Mouse (Mus musculus): ENCODE data around the gene Il16. TPM values are rescaled to one million over a fixed set of nuclear protein-coding genes. Genes with fewer than 3 reads are reported as not detected.

Il16 gene
- polyA plus RNA-seq, 1 experiment from 2014 or later: 0.76 TPM

DNA sequence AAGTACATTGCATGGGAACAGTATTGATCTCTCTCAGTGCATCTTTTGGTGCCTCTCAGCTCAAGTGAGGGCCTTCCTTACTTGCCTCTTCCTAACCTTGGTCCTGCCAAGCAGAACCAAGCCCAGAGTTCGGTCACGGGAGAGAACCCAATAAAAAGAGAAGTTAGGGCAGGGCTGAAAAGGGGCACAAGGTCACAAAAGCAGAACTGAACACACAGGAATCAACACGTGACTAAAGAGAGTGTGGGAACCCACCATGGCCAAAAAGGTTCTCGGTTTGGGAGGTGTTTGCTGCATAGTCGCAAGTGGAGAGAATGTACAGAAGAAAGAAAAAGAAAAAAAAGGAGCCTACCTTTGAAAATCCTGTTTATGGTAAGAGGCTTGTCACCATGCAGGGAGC lies 100.0 kb downstream of the Il16 start:
- Histone ChIP-seq H3K4me1 (peaks cover 16% of the 10 kb centered on the region), H3K9me3 (no peaks in the 10 kb centered on the region), H3K4me3 (no peak overlapping the region), H3K27ac (no peak overlapping the region), H3K27me3 (ENCODE audit: poor library complexity, severe bottlenecking) (no peaks in the 10 kb centered on the region), H3K36me3 (replicated peaks) (peaks cover 7% of the 10 kb centered on the region)
- DNase-seq (ENCODE audit: extremely low spot score, low spot score): no peak
- 90% methylated on average over 5 of the region's 5 CpGs for WGBS

DNA sequence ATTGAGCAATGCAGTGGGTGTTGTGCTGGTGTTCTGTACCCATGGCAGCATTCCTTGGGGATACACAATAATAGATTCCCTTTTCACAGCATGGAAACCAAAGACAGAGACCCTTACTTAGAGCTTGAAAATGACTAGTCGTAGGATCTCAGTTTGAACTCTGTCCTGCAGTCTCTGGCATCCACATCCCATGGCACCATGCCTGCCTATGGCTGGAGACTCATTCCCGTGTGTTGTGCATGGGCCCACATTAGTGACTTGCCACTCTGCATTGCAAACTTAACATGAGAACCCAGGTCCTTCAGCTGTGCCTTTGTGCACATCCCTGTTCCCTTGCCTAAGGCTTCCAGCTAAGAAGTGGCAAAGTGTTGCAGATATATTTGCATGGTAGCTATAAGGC lies 100.8 kb downstream of the Il16 start:
- no peaks in the 10 kb centered on the region for H3K9me3 ChIP-seq
- H3K27ac ChIP-seq: no peak overlapping the region
- peaks cover 12% of the 10 kb centered on the region for H3K36me3 ChIP-seq (replicated peaks)
- H3K4me1 ChIP-seq: peaks cover 16% of the 10 kb centered on the region
- no peak overlapping the region for H3K4me3 ChIP-seq
- no peaks in the 10 kb centered on the region for H3K27me3 ChIP-seq (ENCODE audit: poor library complexity, severe bottlenecking)
- WGBS: 88% methylated on average over 2 of the region's 2 CpGs
- DNase-seq (ENCODE audit: extremely low spot score, low spot score): no peak

DNA sequence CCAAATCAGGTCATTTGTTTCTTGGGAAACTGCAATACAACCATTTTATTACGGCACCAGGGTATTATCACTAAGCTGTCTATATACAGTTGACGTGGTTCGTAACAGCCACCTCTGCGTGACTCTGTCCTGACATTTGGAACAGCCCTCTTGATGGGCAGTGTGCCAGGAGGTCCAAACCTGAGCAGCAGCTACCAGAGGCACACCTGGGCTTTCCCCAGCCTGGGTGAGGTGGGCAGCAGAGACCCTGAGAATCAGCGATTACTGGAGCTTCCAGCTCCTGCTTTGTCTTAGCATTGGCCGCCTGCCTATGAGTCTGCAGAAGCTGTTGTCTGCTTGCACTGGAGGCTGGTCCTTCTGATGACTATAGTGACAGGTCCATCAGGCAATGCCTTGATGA lies 101.9 kb downstream of the Il16 start:
- DNase-seq (ENCODE audit: extremely low spot score, low spot score): no peak
- peaks cover 16% of the 10 kb centered on the region for H3K4me1 ChIP-seq
- H3K27ac ChIP-seq: no peak overlapping the region
- no peak overlapping the region for H3K4me3 ChIP-seq
- H3K9me3 ChIP-seq: no peaks in the 10 kb centered on the region
- WGBS: 94% methylated on average over 6 of the region's 6 CpGs
- H3K27me3 ChIP-seq (ENCODE audit: poor library complexity, severe bottlenecking): no peaks in the 10 kb centered on the region
- peaks cover 17% of the 10 kb centered on the region for H3K36me3 ChIP-seq (replicated peaks)

DNA sequence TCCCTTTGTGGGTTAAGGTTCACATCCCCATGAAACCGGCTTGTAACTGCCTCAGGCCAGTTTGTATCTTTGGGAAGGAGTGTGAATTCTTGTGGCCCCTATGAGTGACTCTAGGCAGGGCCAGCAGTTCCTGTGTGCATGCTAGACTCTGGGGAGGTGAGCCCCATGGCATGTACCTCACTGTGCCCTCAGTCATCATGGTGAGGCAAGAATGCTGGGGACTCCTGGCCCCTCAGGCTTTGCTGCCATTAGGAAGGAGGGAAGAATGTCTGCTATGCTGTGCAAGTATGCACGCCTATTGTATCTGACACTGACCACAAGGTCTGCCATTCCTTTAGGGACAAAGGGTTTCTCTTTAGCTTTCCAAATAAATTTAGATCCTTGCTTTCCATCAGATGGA lies 104.4 kb downstream of the Il16 start:
- no peak overlapping the region for H3K4me3 ChIP-seq
- 59% methylated on average over 2 of the region's 2 CpGs for WGBS
- H3K9me3 ChIP-seq: no peaks in the 10 kb centered on the region
- H3K27me3 ChIP-seq (ENCODE audit: poor library complexity, severe bottlenecking): no peaks in the 10 kb centered on the region
- peaks cover 40% of the 10 kb centered on the region for H3K36me3 ChIP-seq (replicated peaks)
- H3K27ac ChIP-seq: peak overlapping the region; percentile 3; the same call in 1 of the 2 replicates
- peaks cover 16% of the 10 kb centered on the region for H3K4me1 ChIP-seq
- DNase-seq (ENCODE audit: extremely low spot score, low spot score): no peak

DNA sequence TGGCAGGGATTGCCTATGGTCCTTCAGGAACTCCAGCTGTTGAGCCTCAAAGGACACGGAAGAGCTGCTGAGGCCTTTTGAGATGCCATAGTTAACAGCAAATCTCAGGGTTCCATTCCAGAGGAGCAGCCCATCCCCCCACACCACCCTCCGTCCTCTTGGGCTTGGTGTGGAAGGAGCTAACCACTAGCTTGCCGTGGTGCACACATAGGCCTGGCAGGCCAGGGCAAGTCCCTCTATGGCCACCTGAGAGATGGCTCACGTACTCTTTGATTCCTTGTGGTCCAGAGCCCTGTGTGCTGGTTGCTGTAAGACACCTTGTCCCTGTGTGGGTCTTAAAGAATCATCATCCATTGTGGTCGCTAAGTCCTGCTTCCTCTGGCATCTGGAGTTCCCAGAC lies 104.9 kb downstream of the Il16 start:
- no peaks in the 10 kb centered on the region for H3K27me3 ChIP-seq (ENCODE audit: poor library complexity, severe bottlenecking)
- no peaks in the 10 kb centered on the region for H3K9me3 ChIP-seq
- H3K4me3 ChIP-seq: no peak overlapping the region
- peak overlapping the region; percentile 44; the same call in 1 of the 2 replicates for H3K27ac ChIP-seq
- 93% methylated on average over 5 of the region's 5 CpGs for WGBS
- H3K36me3 ChIP-seq (replicated peaks): peaks cover 42% of the 10 kb centered on the region
- DNase-seq (ENCODE audit: extremely low spot score, low spot score): no peak
- peaks cover 16% of the 10 kb centered on the region for H3K4me1 ChIP-seq

DNA sequence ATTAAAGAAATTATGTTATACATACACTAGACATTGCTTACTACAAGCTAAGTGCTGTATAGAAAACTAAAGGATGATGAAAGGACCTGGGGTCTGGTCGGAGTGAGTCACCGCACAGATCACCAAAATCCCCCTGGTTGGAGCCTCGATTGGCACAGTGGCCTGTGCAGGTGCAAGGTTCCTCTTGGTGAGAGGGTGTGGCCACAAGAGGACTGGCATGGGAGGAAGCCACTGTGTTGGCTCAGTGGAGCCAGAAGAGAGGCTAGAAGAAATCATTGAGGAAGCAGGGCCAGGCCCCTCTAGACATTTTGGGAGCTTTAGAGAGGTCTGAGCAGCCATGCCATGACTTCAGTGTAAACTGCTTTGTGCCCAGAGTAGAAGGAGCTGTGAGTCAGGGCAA lies 106.4 kb downstream of the Il16 start:
- no peak overlapping the region for H3K27ac ChIP-seq
- no peaks in the 10 kb centered on the region for H3K27me3 ChIP-seq (ENCODE audit: poor library complexity, severe bottlenecking)
- no peaks in the 10 kb centered on the region for H3K9me3 ChIP-seq
- H3K36me3 ChIP-seq (replicated peaks): peaks cover 42% of the 10 kb centered on the region
- DNase-seq (ENCODE audit: extremely low spot score, low spot score): no peak
- WGBS: 88% methylated on average over 3 of the region's 3 CpGs
- H3K4me3 ChIP-seq: no peak overlapping the region
- H3K4me1 ChIP-seq: peaks cover 16% of the 10 kb centered on the region

DNA sequence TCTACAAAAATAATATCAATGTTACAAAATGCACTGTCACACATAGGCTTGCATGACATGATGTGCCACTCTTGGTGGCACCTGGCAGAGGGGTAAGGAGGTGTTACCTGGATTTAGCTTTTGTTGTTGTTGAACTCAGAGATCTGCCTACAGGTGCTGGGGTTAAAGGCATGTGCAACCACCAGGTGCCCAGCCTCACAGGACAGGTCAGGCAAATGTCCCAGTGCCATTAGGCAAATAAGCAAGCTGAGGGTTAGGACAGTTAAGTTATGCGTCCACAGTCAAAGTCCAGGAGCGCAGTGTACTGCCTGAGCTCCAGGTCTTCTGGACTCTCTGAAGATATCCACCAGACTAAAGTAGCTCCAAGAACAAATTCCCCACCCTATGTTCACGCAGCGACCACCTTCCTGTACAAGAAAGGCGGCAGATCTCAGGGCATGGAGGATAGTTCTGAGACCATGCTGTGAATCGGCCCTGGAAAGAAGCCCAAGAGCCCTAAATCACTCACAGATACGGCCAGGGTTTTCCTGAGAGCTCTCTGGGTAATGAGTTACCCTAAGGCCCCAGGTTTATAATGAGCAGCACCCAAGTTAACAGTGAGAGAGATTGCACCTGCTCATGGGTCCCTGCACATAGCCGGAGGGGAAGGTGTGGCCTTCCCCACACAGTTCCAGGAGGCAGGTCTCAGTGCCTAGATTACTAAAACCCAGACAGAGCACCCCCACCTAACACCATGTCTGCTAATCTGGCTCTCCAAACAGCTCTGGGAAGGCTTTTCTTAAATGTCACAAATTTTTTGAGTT lies 107.5 kb downstream of the Il16 start:
- no peaks in the 10 kb centered on the region for H3K27me3 ChIP-seq (ENCODE audit: poor library complexity, severe bottlenecking)
- H3K4me1 ChIP-seq: peaks cover 22% of the 10 kb centered on the region
- no peak for DNase-seq (ENCODE audit: extremely low spot score, low spot score)
- no peaks in the 10 kb centered on the region for H3K9me3 ChIP-seq
- H3K4me3 ChIP-seq: no peak overlapping the region
- WGBS: 96% methylated on average over 8 of the region's 8 CpGs
- peaks cover 39% of the 10 kb centered on the region for H3K36me3 ChIP-seq (replicated peaks)
- no peak overlapping the region for H3K27ac ChIP-seq

DNA sequence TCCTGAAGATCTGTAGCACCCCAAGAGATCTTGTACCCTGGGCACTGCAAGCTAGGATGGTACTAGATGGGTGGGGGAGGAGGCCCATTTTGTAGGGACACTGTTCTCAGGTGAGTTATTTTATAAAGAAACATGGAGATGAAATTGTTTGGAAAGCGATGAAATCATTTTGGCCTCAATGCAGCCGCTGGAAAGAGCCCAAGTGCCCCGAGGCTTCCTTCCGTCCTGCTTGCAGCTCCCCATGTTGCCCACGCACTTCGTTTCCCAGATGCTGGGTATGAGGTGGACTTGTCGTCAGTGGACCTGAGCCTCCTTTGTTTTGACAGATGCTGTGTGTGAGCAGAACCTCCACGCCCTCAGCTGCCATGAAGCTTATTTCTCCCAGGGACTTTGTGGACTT lies 109.1 kb downstream of the Il16 start:
- DNase-seq (ENCODE audit: extremely low spot score, low spot score): no peak
- Histone ChIP-seq H3K4me1 (peaks cover 29% of the 10 kb centered on the region), H3K9me3 (no peaks in the 10 kb centered on the region), H3K27me3 (ENCODE audit: poor library complexity, severe bottlenecking) (no peaks in the 10 kb centered on the region), H3K4me3 (no peak overlapping the region), H3K27ac (no peak overlapping the region), H3K36me3 (replicated peaks) (peaks cover 39% of the 10 kb centered on the region)
- 91% methylated on average over 8 of the region's 8 CpGs for WGBS

DNA sequence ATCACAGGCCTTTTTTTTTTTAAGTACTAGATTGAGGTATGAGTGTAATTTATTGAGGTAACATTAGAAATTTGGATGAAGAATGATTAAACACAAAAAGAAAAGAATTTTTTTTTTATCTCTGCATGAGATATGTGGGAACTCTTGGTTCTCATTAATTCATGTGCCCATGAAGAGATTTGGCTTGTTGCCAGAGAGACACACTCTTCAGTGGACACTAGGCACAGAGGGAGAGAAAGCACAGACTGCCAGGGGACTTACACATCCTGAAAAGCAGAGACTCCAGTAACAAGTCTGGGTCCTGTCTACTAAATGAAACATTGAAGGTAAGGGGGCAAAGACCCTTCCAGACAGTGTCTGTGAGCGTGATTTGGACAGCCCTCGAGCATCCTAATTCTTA lies 109.8 kb downstream of the Il16 start:
- H3K4me3 ChIP-seq: no peak overlapping the region
- H3K27ac ChIP-seq: no peak overlapping the region
- H3K27me3 ChIP-seq (ENCODE audit: poor library complexity, severe bottlenecking): no peaks in the 10 kb centered on the region
- H3K36me3 ChIP-seq (replicated peaks): peaks cover 37% of the 10 kb centered on the region
- 92% methylated on average over 2 of the region's 2 CpGs for WGBS
- peaks cover 29% of the 10 kb centered on the region for H3K4me1 ChIP-seq
- no peak for DNase-seq (ENCODE audit: extremely low spot score, low spot score)
- H3K9me3 ChIP-seq: no peaks in the 10 kb centered on the region

DNA sequence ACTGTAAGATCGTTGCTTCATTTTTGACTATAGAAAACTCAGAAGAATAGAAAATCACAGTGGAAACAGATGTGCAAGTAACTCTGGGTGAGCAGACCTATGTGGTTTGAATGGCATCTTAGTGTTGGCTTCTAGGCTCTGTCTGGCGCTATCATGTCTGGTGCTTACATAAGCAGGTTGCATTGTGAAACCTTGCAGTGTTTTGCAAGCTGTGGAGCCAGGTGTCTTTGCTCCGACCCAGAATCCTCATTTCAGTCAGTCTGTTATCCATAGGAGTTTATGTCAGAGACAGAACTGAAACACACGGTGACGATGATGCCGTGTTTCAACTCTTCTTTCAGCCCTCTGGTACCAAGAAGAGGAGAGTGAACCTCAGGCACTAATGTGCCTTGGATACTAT lies 111.7 kb downstream of the Il16 start:
- WGBS: 94% methylated on average over 6 of the region's 6 CpGs
- no peak overlapping the region for H3K4me3 ChIP-seq
- H3K4me1 ChIP-seq: peaks cover 28% of the 10 kb centered on the region
- no peaks in the 10 kb centered on the region for H3K27me3 ChIP-seq (ENCODE audit: poor library complexity, severe bottlenecking)
- DNase-seq (ENCODE audit: extremely low spot score, low spot score): no peak
- no peak overlapping the region for H3K27ac ChIP-seq
- peaks cover 26% of the 10 kb centered on the region for H3K36me3 ChIP-seq (replicated peaks)
- no peaks in the 10 kb centered on the region for H3K9me3 ChIP-seq

DNA sequence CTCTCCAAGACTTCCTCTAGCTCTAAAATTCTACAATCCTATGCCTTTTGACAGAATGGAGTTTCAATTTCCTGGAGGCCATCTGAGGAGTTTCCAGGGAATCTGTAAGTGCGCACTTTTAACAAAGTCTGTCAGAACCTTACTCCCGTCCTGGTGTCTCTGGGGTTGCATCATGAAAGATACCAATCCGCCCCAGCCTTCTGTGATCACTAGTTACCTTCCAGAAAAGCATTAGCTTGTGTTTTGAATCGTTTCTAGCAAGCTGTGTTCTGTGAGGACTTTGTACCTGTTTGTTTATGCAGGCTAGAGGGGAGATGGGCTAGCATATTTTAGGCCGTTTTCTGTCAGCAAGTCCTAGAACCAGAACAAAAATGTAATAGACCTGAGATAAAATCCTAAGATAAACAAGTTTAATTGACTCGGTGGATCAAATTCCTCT lies 112.8 kb downstream of the Il16 start:
- no peak for DNase-seq (ENCODE audit: extremely low spot score, low spot score)
- H3K4me3 ChIP-seq: peak overlapping the region; percentile 70
- H3K9me3 ChIP-seq: no peaks in the 10 kb centered on the region
- no peaks in the 10 kb centered on the region for H3K27me3 ChIP-seq (ENCODE audit: poor library complexity, severe bottlenecking)
- 63% methylated on average over 6 of the region's 6 CpGs for WGBS
- H3K27ac ChIP-seq: no peak overlapping the region
- H3K4me1 ChIP-seq: peaks cover 28% of the 10 kb centered on the region
- H3K36me3 ChIP-seq (replicated peaks): peaks cover 16% of the 10 kb centered on the region

DNA sequence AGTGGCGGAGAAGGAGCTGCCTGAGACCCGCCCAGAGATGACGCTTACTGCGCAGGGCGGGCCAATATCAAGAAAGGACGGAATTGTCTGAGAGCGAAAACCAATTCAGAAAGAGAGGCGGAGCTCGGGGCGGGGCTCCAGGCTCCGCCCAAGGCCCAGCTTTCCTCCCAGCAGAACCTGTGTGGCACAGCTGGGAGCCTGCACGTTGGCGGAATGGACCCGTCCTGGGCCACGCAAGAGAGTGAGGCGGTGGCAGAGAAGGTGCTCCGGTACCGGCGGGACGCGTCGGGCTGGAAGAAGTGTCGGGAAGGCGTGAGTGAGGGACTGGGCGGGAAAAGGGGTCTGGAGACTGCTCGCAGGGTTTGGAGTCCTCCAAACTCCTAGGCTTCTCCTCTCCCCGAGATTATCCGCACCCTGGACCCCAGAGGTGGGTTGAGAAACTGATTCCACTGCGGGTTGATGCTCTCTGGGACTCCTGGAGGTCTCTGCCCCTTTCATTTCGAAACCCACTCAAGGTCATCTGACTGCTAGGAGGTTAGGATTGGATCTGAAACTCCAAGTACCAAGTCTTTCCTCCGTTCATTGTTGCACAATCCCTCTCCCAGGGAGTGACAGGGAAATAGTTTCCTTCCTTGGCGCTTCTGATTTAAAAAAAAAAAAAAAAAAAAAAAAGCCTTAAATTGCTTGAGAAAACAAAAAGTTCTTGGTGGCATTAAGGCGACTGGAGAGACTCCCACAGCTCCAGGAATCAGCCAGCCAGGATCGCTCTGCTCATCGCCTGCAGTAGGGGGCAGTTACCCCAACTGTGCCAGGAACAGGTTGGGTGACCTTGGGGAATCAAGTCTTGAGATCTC lies 113.5 kb downstream of the Il16 start, which contains the start of gene Stard5:
Gene Stard5, plus strand, starts transcription at position 132 of the 854 bp plus-strand sequence.
- peak within 1 kb of the TSS; percentile 70 for H3K4me3 ChIP-seq
- peak; percentile 84 for DNase-seq (ENCODE audit: extremely low spot score, low spot score)
- peaks cover 28% of the 10 kb centered on the region for H3K4me1 ChIP-seq
- H3K27ac ChIP-seq: peak within 1 kb of the TSS; percentile 85
- no peaks in the 10 kb centered on the region for H3K27me3 ChIP-seq (ENCODE audit: poor library complexity, severe bottlenecking)
- no peaks in the 10 kb centered on the region for H3K9me3 ChIP-seq
- peaks cover 9% of the 10 kb centered on the region for H3K36me3 ChIP-seq (replicated peaks)
- under 1% methylated on average over 35 of the region's 35 CpGs for WGBS
